Mouse (Mus musculus): ENCODE results near the gene Ppp2ca.

DNA sequence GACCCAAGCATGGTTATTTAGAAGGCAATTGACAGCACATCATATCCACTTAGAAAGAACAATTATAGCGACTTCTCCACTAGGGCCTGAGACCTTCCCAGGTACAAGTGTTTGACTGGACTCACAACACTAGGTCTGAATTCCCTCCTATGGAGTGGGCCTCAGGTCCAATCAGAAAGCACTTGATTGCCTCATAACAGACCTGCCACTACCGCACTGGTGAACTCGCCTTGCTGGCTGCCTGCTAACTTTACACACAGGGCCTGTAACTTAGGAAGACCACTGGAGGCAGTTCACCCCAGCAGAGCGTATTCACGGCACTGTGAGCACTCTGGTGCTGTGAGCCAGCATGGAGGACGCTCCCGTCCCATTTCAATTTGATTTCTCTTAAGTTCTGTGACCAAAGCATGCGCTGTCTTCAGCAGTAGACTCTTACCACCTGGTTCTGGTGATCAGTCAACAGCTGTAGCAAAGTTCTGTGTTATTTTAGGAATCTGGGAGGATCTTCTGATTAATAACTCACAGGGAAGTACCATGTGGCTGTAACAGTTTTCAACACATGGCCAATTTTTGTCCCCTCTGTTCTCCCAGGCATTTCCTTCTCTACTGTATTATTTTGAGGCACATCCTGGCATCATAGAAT lies 24.8 kb upstream of the Ppp2ca start:
- TF ChIP-seq POLR2A (IDR thresholded peaks at IDR 0.05; ENCODE audit: insufficient read depth, low read depth, low read length) = no peak
- no peak for TF ChIP-seq CTCF (IDR thresholded peaks at IDR 0.05; ENCODE audit: insufficient read depth, low read depth, low read length)

Data from olfactory bulb, adult 2 months (tissue).